Mouse (Mus musculus) lung, adult 10 weeks (tissue): Measurements from ENCODE around the gene Meltf. TPM values are rescaled to one million over a fixed set of nuclear protein-coding genes. Genes with fewer than 3 reads are reported as not detected.

Source experiments
- polyA plus RNA-seq: library from polyadenylated mRNA; stranded (reverse); fragments of 350-450 nt; fragmentation: Illumina TruSeq; extraction: RNeasy Lipid Tissue Mini Kit (QIAGEN cat#74804); gene quantifications from one replicate; pipeline ENCODE4 v1.2.3, GENCODE M21; 2014; ENCODE audit warnings: low read depth, low replicate concordance; ENCODE audit not compliant: insufficient read depth

Gene Meltf
- polyA plus RNA-seq = not detected

DNA sequence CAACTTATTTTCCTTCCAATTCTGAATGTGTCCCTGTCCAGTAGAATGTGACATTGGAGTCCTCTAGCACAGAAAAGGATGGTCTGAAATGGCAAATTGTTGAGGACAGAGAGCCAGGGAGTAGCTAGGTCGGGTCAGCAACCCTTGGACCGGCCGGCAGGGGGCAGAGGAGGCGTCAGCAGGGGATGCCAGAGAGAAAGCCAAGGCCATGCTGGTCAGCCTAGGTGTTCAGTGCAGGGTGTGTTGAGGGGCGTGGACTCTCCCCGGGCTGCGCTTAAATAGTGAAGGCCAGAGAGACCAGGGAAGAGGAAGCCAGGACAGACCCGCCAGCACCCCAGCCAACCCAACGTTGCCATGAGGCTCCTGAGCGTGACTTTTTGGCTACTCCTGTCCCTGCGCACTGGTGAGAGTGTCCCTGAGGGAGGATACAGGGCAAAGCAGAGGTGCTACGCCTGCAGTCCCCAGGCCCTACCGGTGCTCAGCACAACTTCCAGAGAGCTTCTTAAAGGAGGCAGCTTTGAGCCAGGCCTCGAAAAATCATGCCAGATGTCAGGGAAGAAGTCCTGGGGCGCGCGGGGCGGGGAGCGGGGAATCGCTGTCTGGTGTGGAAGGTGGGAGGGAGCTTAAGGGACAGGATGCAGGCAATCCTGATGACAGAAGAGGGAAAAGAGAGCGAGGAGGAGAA lies at the start of gene Meltf:
Meltf (plus strand) TSS at position 238 of the 685 bp plus-strand sequence.

DNA sequence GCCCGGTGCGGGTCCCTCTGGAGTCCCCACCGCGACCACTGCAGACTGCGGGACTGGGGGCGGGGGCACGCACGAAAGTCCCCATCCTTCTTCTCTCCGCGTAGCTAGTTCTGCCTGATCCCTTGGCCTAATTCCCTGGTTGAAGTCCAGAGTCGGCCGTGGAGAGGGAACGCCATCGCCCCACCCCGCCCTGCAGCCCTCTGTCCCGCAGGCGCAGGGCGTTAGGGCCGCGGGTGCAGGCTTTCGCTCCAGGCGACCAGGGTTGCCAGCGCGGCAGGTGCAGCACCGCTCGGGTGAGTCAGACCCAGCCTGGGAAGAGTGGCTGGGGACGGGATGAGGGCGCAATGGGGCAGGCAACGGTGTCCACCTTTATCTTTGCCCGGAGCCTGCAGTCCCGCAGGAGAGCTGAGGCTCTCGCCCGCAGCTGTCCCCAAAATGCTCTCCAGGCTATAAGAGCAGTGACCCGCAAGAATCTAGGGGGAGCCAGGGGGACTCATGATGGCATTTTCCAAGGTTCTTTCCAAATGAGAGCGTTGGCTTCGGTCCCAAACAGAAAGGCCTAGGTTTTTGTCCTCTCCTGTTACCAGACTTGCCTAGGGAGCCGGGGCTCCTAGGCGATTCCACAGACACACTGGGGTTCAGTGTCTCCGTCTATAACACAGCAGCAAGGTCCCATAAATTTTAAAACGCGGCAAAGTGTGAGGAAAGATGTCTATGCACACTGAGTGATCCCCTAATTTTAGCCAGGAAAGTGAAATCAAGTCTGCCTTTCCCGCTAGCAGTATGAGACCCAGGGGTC lies 55.3 kb downstream of the Meltf start, which contains the start of gene Pigz:
Pigz (plus strand) TSS at position 101 of the 799 bp plus-strand sequence.

GRCm38 (mm10) chr16:31948345-31948774 lies 69.8 kb downstream of the Meltf start, which contains the start of the genes 0610012G03Rik and Ncbp2:
0610012G03Rik (minus strand) TSS chr16:31948494.
Ncbp2 (plus strand) TSS chr16:31948513.

Other genes with a start within 250 kb of the Meltf start
- gene Dlg1, start 215.4 kb upstream of the Meltf start, polyA plus RNA-seq = 24.8 TPM
- 0.61 TPM for gene Pigz, start 55.0 kb downstream of the Meltf start, polyA plus RNA-seq
- gene 0610012G03Rik, start 69.7 kb downstream of the Meltf start, polyA plus RNA-seq = 21.9 TPM
- 36.0 TPM for gene Ncbp2, start 69.7 kb downstream of the Meltf start, polyA plus RNA-seq
- 6.5 TPM for gene Senp5, start 124.5 kb downstream of the Meltf start, polyA plus RNA-seq
- 21.4 TPM for gene Pak2, start 200.5 kb downstream of the Meltf start, polyA plus RNA-seq
- 31.9 TPM for gene Pigx, start 220.9 kb downstream of the Meltf start, polyA plus RNA-seq
- 14.8 TPM for gene Cep19, start 221.0 kb downstream of the Meltf start, polyA plus RNA-seq